Mouse (Mus musculus): ENCODE measurements at regions not wholly inside any gene's neighbourhood (a gene's known extent, or its start where the extent isn't known, plus 50 kb on each side); places are given as distances from the start of the nearest gene placed in this dataset.

DNA sequence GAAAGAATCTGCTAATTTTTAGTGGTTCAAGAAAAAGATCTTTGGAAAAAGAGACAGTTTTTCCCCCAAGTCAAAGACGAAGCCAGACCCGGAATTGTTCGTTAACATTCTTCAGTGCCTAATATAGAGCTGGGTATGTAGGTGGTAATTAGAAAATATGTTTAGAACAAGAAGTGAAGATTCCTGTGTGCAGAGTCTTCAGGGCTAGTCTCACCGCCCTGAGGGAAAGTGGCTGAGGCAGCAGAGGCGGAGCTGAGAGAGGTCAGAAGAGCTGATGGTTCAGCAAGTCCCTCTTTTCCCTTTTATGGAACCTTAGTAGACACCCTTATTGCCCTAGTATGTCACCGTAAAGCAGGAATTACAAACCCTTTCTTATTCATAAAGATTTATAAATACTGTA lies 232.0 kb downstream of the Pten start:
- ATAC-seq (ENCODE audit: insufficient read depth, low read depth) (no peak), DNase-seq (ENCODE audit: low spot score) (no peak)
- TF ChIP-seq EP300 (IDR thresholded peaks at IDR 0.05; ENCODE audit: low read depth), result no peak
- TF ChIP-seq CTCF (IDR thresholded peaks at IDR 0.05; ENCODE audit: low read depth), result no peak
- Histone ChIP-seq H3K9me3 (replicated peaks; ENCODE audit: control insufficient read depth, low read length) (no peaks in the 10 kb centered on the region), H3K4me1 (ENCODE audit: control insufficient read depth, insufficient read depth) (no peaks in the 10 kb centered on the region), H3K9ac (replicated peaks; ENCODE audit: low read depth, low read length) (no peak overlapping the region), H3K27me3 (ENCODE audit: control insufficient read depth, insufficient read depth, low read length) (no peaks in the 10 kb centered on the region), H3K36me3 (replicated peaks; ENCODE audit: control insufficient read depth, insufficient read depth, low read length) (no peaks in the 10 kb centered on the region), H3K27ac (ENCODE audit: low read depth) (no peak overlapping the region), H3K4me2 (ENCODE audit: low read depth, low read length) (no peak overlapping the region), H3K4me3 (ENCODE audit: low read depth, low read length) (no peak overlapping the region)
- WGBS, result 76% methylated on average over 6 of the region's 6 CpGs

DNA sequence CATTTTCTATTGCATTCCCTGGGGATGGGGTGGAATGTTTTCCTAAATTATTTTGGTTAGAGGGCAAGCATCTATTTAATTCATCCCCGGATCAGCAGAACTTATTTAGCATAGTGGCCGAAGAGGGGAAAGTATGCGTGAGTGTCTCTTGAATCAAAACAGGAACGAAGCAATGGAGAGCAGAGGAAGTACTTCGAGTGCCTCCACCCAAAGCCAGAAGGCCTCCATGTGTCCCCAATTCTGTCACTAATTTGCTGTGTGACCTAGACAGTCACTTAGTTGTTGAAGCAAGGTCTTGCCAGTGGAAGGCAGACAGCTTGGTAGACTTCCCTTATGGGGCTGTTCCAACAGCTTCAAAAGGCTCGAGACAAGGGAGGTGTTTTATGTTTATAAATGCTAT lies 233.3 kb downstream of the Pten start:
- H3K4me3 ChIP-seq (ENCODE audit: low read depth, low read length), result no peak overlapping the region
- no peaks in the 10 kb centered on the region for H3K9me3 ChIP-seq (replicated peaks; ENCODE audit: control insufficient read depth, low read length)
- no peak for ATAC-seq (ENCODE audit: insufficient read depth, low read depth)
- 75% methylated on average over 6 of the region's 6 CpGs for WGBS
- H3K27ac ChIP-seq (ENCODE audit: low read depth), result no peak overlapping the region
- TF ChIP-seq CTCF (IDR thresholded peaks at IDR 0.05; ENCODE audit: low read depth) (no peak), EP300 (IDR thresholded peaks at IDR 0.05; ENCODE audit: low read depth) (no peak)
- no peak overlapping the region for H3K4me2 ChIP-seq (ENCODE audit: low read depth, low read length)
- no peaks in the 10 kb centered on the region for H3K36me3 ChIP-seq (replicated peaks; ENCODE audit: control insufficient read depth, insufficient read depth, low read length)
- H3K4me1 ChIP-seq (ENCODE audit: control insufficient read depth, insufficient read depth), result no peaks in the 10 kb centered on the region
- no peaks in the 10 kb centered on the region for H3K27me3 ChIP-seq (ENCODE audit: control insufficient read depth, insufficient read depth, low read length)
- no peak overlapping the region for H3K9ac ChIP-seq (replicated peaks; ENCODE audit: low read depth, low read length)
- DNase-seq (ENCODE audit: low spot score), result no peak

DNA sequence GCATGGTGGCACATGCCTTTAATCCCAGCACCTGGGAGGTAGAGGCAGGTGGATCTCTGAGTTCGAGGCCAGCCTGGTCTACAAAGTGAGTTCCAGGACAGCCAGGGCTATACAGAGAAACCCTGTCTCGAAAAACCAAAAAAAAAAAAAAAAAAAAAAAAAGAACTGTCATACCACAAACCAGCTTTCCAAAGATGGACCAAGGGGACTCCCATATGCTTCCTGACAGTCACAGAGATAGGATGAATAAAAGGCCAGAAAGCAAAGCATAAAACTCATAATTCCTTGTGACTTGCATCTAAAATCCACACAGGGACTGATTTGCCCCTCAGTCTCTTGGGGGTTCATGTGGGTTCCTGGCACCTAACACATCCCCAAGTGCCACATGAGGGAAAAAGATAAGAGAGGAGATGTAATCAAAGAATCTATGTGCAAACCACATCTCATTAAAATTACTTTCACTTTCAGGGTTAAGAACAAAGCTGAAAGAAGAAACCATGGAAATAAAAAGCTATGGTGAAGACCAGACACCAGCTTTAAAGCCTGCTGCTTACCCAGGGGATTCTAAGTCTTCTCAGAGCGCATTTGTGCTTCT lies 241.4 kb downstream of the Pten start:
- Histone ChIP-seq H3K4me1 (ENCODE audit: control insufficient read depth, insufficient read depth) (no peaks in the 10 kb centered on the region), H3K36me3 (replicated peaks; ENCODE audit: control insufficient read depth, insufficient read depth, low read length) (no peaks in the 10 kb centered on the region), H3K4me2 (ENCODE audit: low read depth, low read length) (no peak overlapping the region), H3K9ac (replicated peaks; ENCODE audit: low read depth, low read length) (no peak overlapping the region), H3K27me3 (ENCODE audit: control insufficient read depth, insufficient read depth, low read length) (no peaks in the 10 kb centered on the region), H3K27ac (ENCODE audit: low read depth) (no peak overlapping the region), H3K4me3 (ENCODE audit: low read depth, low read length) (no peak overlapping the region), H3K9me3 (replicated peaks; ENCODE audit: control insufficient read depth, low read length) (no peaks in the 10 kb centered on the region)
- DNase-seq (ENCODE audit: low spot score) (no peak), ATAC-seq (ENCODE audit: insufficient read depth, low read depth) (no peak)
- TF ChIP-seq EP300 (IDR thresholded peaks at IDR 0.05; ENCODE audit: low read depth), result no peak
- 65% methylated on average over 2 of the region's 3 CpGs for WGBS

DNA sequence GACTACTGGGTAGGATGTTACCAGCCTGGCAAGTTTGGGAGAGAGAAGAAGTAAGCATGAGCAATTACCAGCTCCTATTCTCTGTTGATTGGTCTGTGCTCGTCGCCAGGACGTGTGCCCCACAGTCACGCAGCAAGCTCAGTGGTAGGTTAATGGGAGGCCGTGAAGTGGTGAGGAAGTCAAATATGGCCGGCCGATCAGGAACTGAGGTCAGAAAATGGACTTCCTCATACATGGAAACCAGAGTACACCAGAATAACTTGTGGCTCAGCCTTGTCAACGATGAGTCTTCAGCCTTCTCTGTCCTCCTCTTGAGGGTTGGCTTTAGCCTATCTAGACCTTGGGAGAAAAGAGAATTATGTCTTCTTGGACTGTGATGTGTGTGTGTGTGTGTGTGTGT lies 250.3 kb downstream of the Pten start:
- no peak overlapping the region for H3K4me3 ChIP-seq (ENCODE audit: low read depth, low read length)
- no peaks in the 10 kb centered on the region for H3K4me1 ChIP-seq (ENCODE audit: control insufficient read depth, insufficient read depth)
- no peaks in the 10 kb centered on the region for H3K36me3 ChIP-seq (replicated peaks; ENCODE audit: control insufficient read depth, insufficient read depth, low read length)
- 80% methylated on average over 8 of the region's 8 CpGs for WGBS
- ATAC-seq (ENCODE audit: insufficient read depth, low read depth), result no peak
- H3K27ac ChIP-seq (ENCODE audit: low read depth), result no peak overlapping the region
- DNase-seq (ENCODE audit: low spot score), result no peak
- H3K4me2 ChIP-seq (ENCODE audit: low read depth, low read length), result no peak overlapping the region
- no peaks in the 10 kb centered on the region for H3K27me3 ChIP-seq (ENCODE audit: control insufficient read depth, insufficient read depth, low read length)
- TF ChIP-seq CTCF (IDR thresholded peaks at IDR 0.05; ENCODE audit: low read depth), result no peak
- TF ChIP-seq EP300 (IDR thresholded peaks at IDR 0.05; ENCODE audit: low read depth), result no peak
- no peak overlapping the region for H3K9ac ChIP-seq (replicated peaks; ENCODE audit: low read depth, low read length)
- H3K9me3 ChIP-seq (replicated peaks; ENCODE audit: control insufficient read depth, low read length), result no peaks in the 10 kb centered on the region

DNA sequence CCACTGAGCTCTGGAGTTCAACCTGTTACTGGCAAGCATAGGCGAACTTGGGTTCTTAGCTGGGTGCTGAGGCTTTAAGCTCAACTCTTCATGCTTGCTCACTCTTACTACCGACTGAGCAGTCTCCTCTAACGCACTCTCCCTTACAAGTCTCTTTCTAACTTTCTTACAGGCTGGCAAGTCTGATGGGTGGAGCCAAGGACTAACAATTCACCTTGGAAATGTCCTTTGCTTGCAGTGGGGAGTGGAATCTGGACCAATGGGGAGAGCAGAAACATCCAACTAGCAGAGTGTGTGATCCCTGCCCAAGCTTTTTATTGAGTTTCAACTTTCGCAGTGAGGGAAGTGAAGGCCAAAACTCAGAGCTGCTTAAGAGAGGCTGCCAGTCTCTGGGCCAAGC lies 250.8 kb downstream of the Pten start:
- no peaks in the 10 kb centered on the region for H3K9me3 ChIP-seq (replicated peaks; ENCODE audit: control insufficient read depth, low read length)
- ATAC-seq (ENCODE audit: insufficient read depth, low read depth) (no peak), DNase-seq (ENCODE audit: low spot score) (no peak)
- no peaks in the 10 kb centered on the region for H3K27me3 ChIP-seq (ENCODE audit: control insufficient read depth, insufficient read depth, low read length)
- no peaks in the 10 kb centered on the region for H3K36me3 ChIP-seq (replicated peaks; ENCODE audit: control insufficient read depth, insufficient read depth, low read length)
- no peak overlapping the region for H3K4me2 ChIP-seq (ENCODE audit: low read depth, low read length)
- no peaks in the 10 kb centered on the region for H3K4me1 ChIP-seq (ENCODE audit: control insufficient read depth, insufficient read depth)
- TF ChIP-seq EP300 (IDR thresholded peaks at IDR 0.05; ENCODE audit: low read depth) (no peak), CTCF (IDR thresholded peaks at IDR 0.05; ENCODE audit: low read depth) (no peak)
- no peak overlapping the region for H3K9ac ChIP-seq (replicated peaks; ENCODE audit: low read depth, low read length)
- H3K4me3 ChIP-seq (ENCODE audit: low read depth, low read length), result no peak overlapping the region
- no peak overlapping the region for H3K27ac ChIP-seq (ENCODE audit: low read depth)
- WGBS, result 87% methylated on average over 4 of the region's 4 CpGs

DNA sequence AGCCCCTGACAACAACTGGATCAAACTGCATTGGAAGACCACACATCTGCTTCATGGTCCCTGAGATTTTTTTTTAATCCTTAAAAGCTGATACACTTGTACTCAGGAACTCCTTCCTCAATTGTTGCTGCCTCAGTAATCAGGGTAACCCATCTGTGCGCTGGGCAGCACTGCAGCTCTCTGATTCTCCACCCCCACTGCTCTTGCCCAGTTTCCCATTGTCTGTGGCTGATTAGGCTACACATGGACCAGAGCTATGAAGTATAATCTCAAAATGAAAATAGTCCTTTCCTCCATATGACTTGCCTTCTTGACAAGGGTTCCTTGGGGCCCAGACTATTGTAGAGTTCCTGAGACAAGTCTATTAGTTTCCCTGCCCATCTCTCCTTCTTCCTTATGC lies 251.5 kb downstream of the Pten start:
- H3K36me3 ChIP-seq (replicated peaks; ENCODE audit: control insufficient read depth, insufficient read depth, low read length), result no peaks in the 10 kb centered on the region
- H3K4me3 ChIP-seq (ENCODE audit: low read depth, low read length), result no peak overlapping the region
- 64% methylated on average over 1 of the region's 1 CpGs for whole genome bisulfite sequencing
- no peak for DNase-seq (ENCODE audit: low spot score)
- H3K4me2 ChIP-seq (ENCODE audit: low read depth, low read length), result no peak overlapping the region
- no peak for ATAC-seq (ENCODE audit: insufficient read depth, low read depth)
- no peak overlapping the region for H3K27ac ChIP-seq (ENCODE audit: low read depth)
- no peaks in the 10 kb centered on the region for H3K4me1 ChIP-seq (ENCODE audit: control insufficient read depth, insufficient read depth)
- no peaks in the 10 kb centered on the region for H3K9me3 ChIP-seq (replicated peaks; ENCODE audit: control insufficient read depth, low read length)
- no peak overlapping the region for H3K9ac ChIP-seq (replicated peaks; ENCODE audit: low read depth, low read length)
- TF ChIP-seq CTCF (IDR thresholded peaks at IDR 0.05; ENCODE audit: low read depth), result no peak
- no peak for TF ChIP-seq EP300 (IDR thresholded peaks at IDR 0.05; ENCODE audit: low read depth)
- H3K27me3 ChIP-seq (ENCODE audit: control insufficient read depth, insufficient read depth, low read length), result no peaks in the 10 kb centered on the region
